Mouse (Mus musculus) heart, adult 2 months (tissue): ENCODE data around the gene Ovol1. TPM values are rescaled to one million over a fixed set of nuclear protein-coding genes. Genes with fewer than 3 reads are reported as not detected.

Experiments
- DNase-seq, 2 experiments: peaks; one replicate each; pipeline ENCODE4 v3.0.0; 2021
- H3K27ac ChIP-seq: fragments of 200-600 bp; 2 replicates; pipeline ENCODE4 v1.8.1; 2022
- H3K27me3 ChIP-seq: fragments of 200-500 bp; 2 replicates; pipeline ENCODE4 v1.6.1; 2012; ENCODE audit warnings: mild to moderate bottlenecking, low read length, inconsistent platforms, mixed read lengths; ENCODE audit not compliant: control insufficient read depth, insufficient read depth
- H3K36me3 ChIP-seq: fragments of 200-500 bp; 2 replicates; pipeline ENCODE4 v1.6.1; 2012; ENCODE audit warnings: low read length, inconsistent platforms; ENCODE audit not compliant: control insufficient read depth, insufficient read depth
- H3K4me1 ChIP-seq: fragments of 200-500 bp; 2 replicates; pipeline ENCODE4 v1.6.1; 2011; ENCODE audit warnings: low read length; ENCODE audit not compliant: control insufficient read depth, insufficient read depth
- H3K4me3 ChIP-seq: fragments of 200-600 bp; 2 replicates; pipeline ENCODE4 v1.8.1; 2022
- H3K79me2 ChIP-seq: fragments of 200-500 bp; replicated peaks from 2 replicates; pipeline ENCODE4 v1.6.1; 2012; ENCODE audit warnings: mild to moderate bottlenecking, inconsistent platforms, low read length, moderate library complexity, mixed read lengths; ENCODE audit not compliant: control insufficient read depth, insufficient read depth
- H3K9ac ChIP-seq: fragments of 200-500 bp; 2 replicates; pipeline ENCODE4 v1.6.1; 2012; ENCODE audit warnings: low read depth, mild to moderate bottlenecking, control low read depth, inconsistent platforms, low read length, mixed read lengths
- CTCF ChIP-seq: fragments of 200-600 bp; IDR thresholded peaks from 2 replicates; pipeline ENCODE4 v1.8.1; 2022; ENCODE audit warnings: antibody characterized with exemption, mild to moderate bottlenecking, moderate library complexity
- EP300 ChIP-seq: fragments of 200-500 bp; IDR thresholded peaks from 2 replicates; pipeline ENCODE4 v1.6.1; 2011; ENCODE audit warnings: low read depth, low read length, control low read depth; ENCODE audit not compliant: insufficient read depth
- POLR2A ChIP-seq: fragments of 200-500 bp; IDR thresholded peaks from 2 replicates; pipeline ENCODE4 v1.6.1; 2011; ENCODE audit warnings: mild to moderate bottlenecking, low read depth, low read length, control low read depth; ENCODE audit not compliant: insufficient read depth
- WGBS: fragments of 180-500 bp; shearing (Covaris S2); methylation state at CpG from one replicate; pipeline ENCODE4 v1.1.7; 2018; 5-methylcytosine and 5-hydroxymethylcytosine counted together
- intact Hi-C: fragments of 180-260 bp; cut with DNase I; formaldehyde crosslinking; loops from one replicate; pipeline ENCODE4 v1.15.1; 2025
- polyA plus RNA-seq: library from polyadenylated mRNA; depleted of rRNA; stranded (reverse); fragments of >200 nt; gene quantifications from 2 replicates; pipeline ENCODE4 v1.2.3, GENCODE M21; 2012
- total RNA-seq, 2 experiments: library from RNA; stranded (reverse); gene quantifications; 2 replicates each; pipeline ENCODE4 v1.2.3; 2021

Gene Ovol1
- total and polyA plus RNA-seq, 3 experiments: 0.04 TPM; not detected in 2

- no peak for DNase-seq
- 73% methylated on average over 8 of the region's 8 CpGs for WGBS
- H3K4me1 ChIP-seq: peaks cover 9% of the 10 kb centered on the region
- no peak overlapping the region for H3K4me3 ChIP-seq
- H3K9ac ChIP-seq: no peak overlapping the region
- H3K27me3 ChIP-seq: no peaks in the 10 kb centered on the region
- no peak overlapping the region for H3K27ac ChIP-seq
- no peaks in the 10 kb centered on the region for H3K36me3 ChIP-seq
- TF ChIP-seq EP300 (no peak), CTCF (0 out of 2 replicates have a peak, but pooled peaks have one; percentile 8)
- intact Hi-C loops: no loop called here
- H3K79me2 ChIP-seq: no peaks in the 10 kb centered on the region
Observed at GRCm38 (mm10) chr19:5606196-5606595, 45.8 kb upstream of the Ovol1 start.

- 88% methylated on average over 7 of the region's 7 CpGs for WGBS
- no peak for TF ChIP-seq POLR2A
- Histone ChIP-seq H3K27ac (no peak overlapping the region), H3K4me1 (peaks cover 7% of the 10 kb centered on the region), H3K36me3 (no peaks in the 10 kb centered on the region), H3K4me3 (no peak overlapping the region), H3K79me2 (no peaks in the 10 kb centered on the region), H3K9ac (no peak overlapping the region), H3K27me3 (no peaks in the 10 kb centered on the region)
- DNase-seq: no peak
- intact Hi-C loops: no loop called here
Observed at GRCm38 (mm10) chr19:5605126-5605525, 44.7 kb upstream of the Ovol1 start.

- intact Hi-C loops: no loop called here
- no peaks in the 10 kb centered on the region for H3K36me3 ChIP-seq
Observed at GRCm38 (mm10) chr19:5603664-5604063, 43.2 kb upstream of the Ovol1 start.

GRCm38 (mm10) chr19:5601752-5602541, 41.5 kb upstream of the Ovol1 start, which contains the start of gene Rnaseh2c:
TSS of gene Rnaseh2c (plus strand) at chr19:5601873.
- 0 out of 2 replicates have a peak, but pooled peaks have one; percentile 39 for TF ChIP-seq EP300
- no peak for TF ChIP-seq CTCF
- peak; percentile 74 for TF ChIP-seq POLR2A
- Histone ChIP-seq H3K79me2 (no peaks in the 10 kb centered on the region), H3K4me1 (peaks cover 5% of the 10 kb centered on the region), H3K9ac (peak within 1 kb of the TSS; percentile 95), H3K36me3 (no peaks in the 10 kb centered on the region), H3K4me3 (peak within 1 kb of the TSS; percentile 94), H3K27ac (peak within 1 kb of the TSS; percentile 83), H3K27me3 (no peaks in the 10 kb centered on the region)
- intact Hi-C loops: loop anchor here (1.0 kb wide), 1 partner anchor 34 kb away; the partner anchor contains the start of gene Ap5b1
- peak; percentile 74 to 84 for DNase-seq
- under 1% methylated on average over 64 of the region's 64 CpGs for WGBS

More at GRCm38 (mm10) chr19:5603664-5604063, 43.2 kb upstream of the Ovol1 start:
- DNase-seq: no peak
- Histone ChIP-seq H3K9ac (no peak overlapping the region), H3K4me1 (peaks cover 5% of the 10 kb centered on the region), H3K27me3 (no peaks in the 10 kb centered on the region), H3K4me3 (no peak overlapping the region), H3K27ac (no peak overlapping the region), H3K79me2 (no peaks in the 10 kb centered on the region)
- 87% methylated on average over 7 of the region's 7 CpGs for WGBS
- TF ChIP-seq CTCF (no peak), EP300 (no peak), POLR2A (no peak)

GRCm38 (mm10) chr19:5599224-5599623, 38.8 kb upstream of the Ovol1 start:
- TF ChIP-seq CTCF (no peak), POLR2A (no peak), EP300 (no peak)
- WGBS: 62% methylated on average over 4 of the region's 4 CpGs
- intact Hi-C loops: no loop called here

GRCm38 (mm10) chr19:5591888-5592287, 31.4 kb upstream of the Ovol1 start:
- no peaks in the 10 kb centered on the region for H3K27me3 ChIP-seq
- intact Hi-C loops: no loop called here
- no peak overlapping the region for H3K9ac ChIP-seq
- WGBS: 86% methylated on average over 6 of the region's 6 CpGs
- no peaks in the 10 kb centered on the region for H3K79me2 ChIP-seq
- H3K4me3 ChIP-seq: no peak overlapping the region
- no peaks in the 10 kb centered on the region for H3K36me3 ChIP-seq
- DNase-seq: no peak
- TF ChIP-seq EP300: no peak
- H3K27ac ChIP-seq: no peak overlapping the region
- no peaks in the 10 kb centered on the region for H3K4me1 ChIP-seq

More at GRCm38 (mm10) chr19:5599224-5599623, 38.8 kb upstream of the Ovol1 start:
- H3K79me2 ChIP-seq: no peaks in the 10 kb centered on the region
- H3K27me3 ChIP-seq: no peaks in the 10 kb centered on the region
- no peak overlapping the region for H3K9ac ChIP-seq
- H3K4me3 ChIP-seq: no peak overlapping the region
- no peak for DNase-seq
- H3K4me1 ChIP-seq: peaks cover 5% of the 10 kb centered on the region
- no peaks in the 10 kb centered on the region for H3K36me3 ChIP-seq
- no peak overlapping the region for H3K27ac ChIP-seq
